In genomic region chr8:103148447-103148846, GRCm38 (mm10) we compare ENCODE assay signal across 19 mouse cellular contexts.
A peak's percentile ranks its signal among the peaks of the same experiment; 100 is the strongest.
DNase-seq lines count a peak whose midpoint lies in the region; ATAC-seq and TF ChIP-seq lines count a peak whose summit lies in the region.
"Had no signal": no experiment of that assay in that cellular context is flagged by ENCODE, and none has a peak within 500 bp of the region (broad histone marks: within the 10 kb centered on the region; RNA-seq: fewer than 3 reads in every experiment).

No protein-coding gene starts in this region.

- H3K27ac ChIP-seq in midbrain, embryonic 11.5 days (ENCODE audit: low read depth, low read length): 0 out of 2 replicates have a peak overlapping the region, but pooled peaks have one; percentile 35
- H3K27ac ChIP-seq in midbrain, postnatal 0 days (ENCODE audit: low read depth, low read length): no peak overlapping the region
- H3K27ac ChIP-seq in embryonic facial prominence, embryonic 13.5 days: peak overlapping the region; percentile 79
- no peak overlapping the region for H3K27ac ChIP-seq in hindbrain, embryonic 11.5 days (ENCODE audit: low read depth, low read length)
- H3K27ac ChIP-seq: heart, adult 2 months; kidney, postnatal 0 days had no signal

- peak; percentile 66 for ATAC-seq in midbrain, embryonic 11.5 days (ENCODE audit: low FRiP score)
- ATAC-seq in midbrain, postnatal 0 days (ENCODE audit: low FRiP score): no peak
- no peak for ATAC-seq in embryonic facial prominence, embryonic 13.5 days (ENCODE audit: insufficient number of reproducible peaks, insufficient read depth, low FRiP score, low TSS enrichment, low read depth)
- peak; percentile 51; the same call in 1 of the 2 replicates for ATAC-seq in hindbrain, embryonic 11.5 days (ENCODE audit: low FRiP score)
- no peak for ATAC-seq in megakaryocyte, adult 5-6 weeks (ENCODE audit: poor library complexity, severe bottlenecking)
- ATAC-seq in frontal cortex, adult (ENCODE audit: low TSS enrichment): no peak
- ATAC-seq: intestine, embryonic 16.5 days had no signal

- 47% methylated on average over 10 of the region's 10 CpGs for WGBS in midbrain, embryonic 11.5 days
- WGBS in midbrain, postnatal 0 days: 44% methylated on average over 10 of the region's 10 CpGs
- 40% methylated on average over 10 of the region's 10 CpGs for WGBS in embryonic facial prominence, embryonic 13.5 days
- 48% methylated on average over 10 of the region's 10 CpGs for WGBS in hindbrain, embryonic 11.5 days

- H3K4me3 ChIP-seq in midbrain, embryonic 11.5 days (ENCODE audit: low read depth, low read length): no peak overlapping the region
- no peak overlapping the region for H3K4me3 ChIP-seq in midbrain, postnatal 0 days (ENCODE audit: low read depth, low read length)
- H3K4me3 ChIP-seq in embryonic facial prominence, embryonic 13.5 days: no peak overlapping the region
- H3K4me3 ChIP-seq in hindbrain, embryonic 11.5 days (ENCODE audit: low read depth, low read length): no peak overlapping the region
- H3K4me3 ChIP-seq: heart, adult 2 months; limb, embryonic 15.5 days had no signal

- H3K9ac ChIP-seq in midbrain, embryonic 11.5 days (ENCODE audit: low read length): no peak overlapping the region
- no peak overlapping the region for H3K9ac ChIP-seq in midbrain, postnatal 0 days (replicated peaks; ENCODE audit: low read length, poor library complexity, severe bottlenecking)
- H3K9ac ChIP-seq in embryonic facial prominence, embryonic 13.5 days: no peak overlapping the region
- no peak overlapping the region for H3K9ac ChIP-seq in hindbrain, embryonic 11.5 days (ENCODE audit: low read depth, low read length)
- H3K9ac ChIP-seq: limb, embryonic 15.5 days had no signal

- H3K4me2 ChIP-seq in midbrain, embryonic 11.5 days: no peak overlapping the region
- H3K4me2 ChIP-seq in midbrain, postnatal 0 days (ENCODE audit: low read depth, low read length, poor library complexity, severe bottlenecking): no peak overlapping the region
- no peak overlapping the region for H3K4me2 ChIP-seq in embryonic facial prominence, embryonic 13.5 days
- no peak overlapping the region for H3K4me2 ChIP-seq in hindbrain, embryonic 11.5 days (replicated peaks; ENCODE audit: low read depth, low read length)
- H3K4me2 ChIP-seq: limb, embryonic 15.5 days had no signal

- peaks cover 8% of the 10 kb centered on the region for H3K4me1 ChIP-seq in midbrain, embryonic 11.5 days (ENCODE audit: control insufficient read depth, insufficient read depth, low read length)
- H3K4me1 ChIP-seq in midbrain, postnatal 0 days (ENCODE audit: insufficient read depth, low read length): no peaks in the 10 kb centered on the region
- H3K4me1 ChIP-seq in embryonic facial prominence, embryonic 13.5 days: peaks cover 17% of the 10 kb centered on the region
- H3K4me1 ChIP-seq in hindbrain, embryonic 11.5 days (replicated peaks; ENCODE audit: control insufficient read depth, insufficient read depth, low read length): no peaks in the 10 kb centered on the region

- H3K27me3 ChIP-seq in midbrain, embryonic 11.5 days (ENCODE audit: control insufficient read depth, insufficient read depth, low read length): no peaks in the 10 kb centered on the region
- H3K27me3 ChIP-seq in midbrain, postnatal 0 days (ENCODE audit: insufficient read depth, low read length): no peaks in the 10 kb centered on the region
- H3K27me3 ChIP-seq in embryonic facial prominence, embryonic 13.5 days: no peaks in the 10 kb centered on the region
- H3K27me3 ChIP-seq in hindbrain, embryonic 11.5 days (ENCODE audit: control insufficient read depth, insufficient read depth, low read length): no peaks in the 10 kb centered on the region
- H3K27me3 ChIP-seq: limb, embryonic 15.5 days had no signal

- peak; percentile 86 for DNase-seq in midbrain, embryonic 11.5 days (ENCODE audit: low spot score, missing footprints)
- no peak for DNase-seq in midbrain, postnatal 0 days (ENCODE audit: low spot score)
- DNase-seq in hindbrain, embryonic 11.5 days (ENCODE audit: low spot score): peak; percentile 6
- peak; percentile 11 for DNase-seq in retina, postnatal 1 day
- DNase-seq: adrenal gland, adult 2 months; cerebellum, adult 9-10 months; gastrocnemius, postnatal 10 days; heart, adult 2 months; heart, postnatal 10 days; lung, adult 18-20 months; lung, postnatal 4 days; thymus, adult 18-20 months had no signal

- no peaks in the 10 kb centered on the region for H3K36me3 ChIP-seq in midbrain, embryonic 11.5 days (ENCODE audit: control insufficient read depth, insufficient read depth, low read length)
- no peaks in the 10 kb centered on the region for H3K36me3 ChIP-seq in midbrain, postnatal 0 days (ENCODE audit: insufficient read depth, low read length)
- no peaks in the 10 kb centered on the region for H3K36me3 ChIP-seq in embryonic facial prominence, embryonic 13.5 days
- no peaks in the 10 kb centered on the region for H3K36me3 ChIP-seq in hindbrain, embryonic 11.5 days (ENCODE audit: control insufficient read depth, insufficient read depth, low read length)
- H3K36me3 ChIP-seq: G1E; limb, embryonic 15.5 days had no signal

- no peaks in the 10 kb centered on the region for H3K9me3 ChIP-seq in midbrain, embryonic 11.5 days (ENCODE audit: control insufficient read depth, low read length)
- no peaks in the 10 kb centered on the region for H3K9me3 ChIP-seq in midbrain, postnatal 0 days (ENCODE audit: low read length)
- no peaks in the 10 kb centered on the region for H3K9me3 ChIP-seq in embryonic facial prominence, embryonic 13.5 days
- no peaks in the 10 kb centered on the region for H3K9me3 ChIP-seq in hindbrain, embryonic 11.5 days (ENCODE audit: control insufficient read depth, low read length)
- H3K9me3 ChIP-seq: limb, embryonic 15.5 days had no signal

- TF ChIP-seq CTCF in midbrain, postnatal 0 days (IDR thresholded peaks at IDR 0.05): no peak

Comparison
In these comparisons a context has a peak if more than half of its experiments do, and no peak if none do; other contexts are left out.
1. ATAC-seq: peak in midbrain, embryonic 11.5 days (single experiment) and hindbrain, embryonic 11.5 days (single experiment); none in midbrain, postnatal 0 days (single experiment), embryonic facial prominence, embryonic 13.5 days (single experiment), megakaryocyte, adult 5-6 weeks (single experiment) and frontal cortex, adult (single experiment).
2. H3K27ac ChIP-seq: peak in midbrain, embryonic 11.5 days (single experiment) and embryonic facial prominence, embryonic 13.5 days (single experiment); none in midbrain, postnatal 0 days (single experiment) and hindbrain, embryonic 11.5 days (single experiment).